Mouse (Mus musculus) midbrain, embryonic 10.5 days (tissue): ENCODE measurements at regions not wholly inside any gene's neighbourhood (a gene's known extent, or its start where the extent isn't known, plus 50 kb on each side); places are given as distances from the start of the nearest gene placed in this dataset.

Source experiments
- DNase-seq: peaks from one replicate; pipeline ENCODE4 v3.0.0-alpha.2; 2017; ENCODE audit warnings: low spot score
- H3K27ac ChIP-seq: fragments of 300-500 bp; sonication (generic); replicated peaks from 2 replicates; pipeline ENCODE4 v1.5.1; 2016; ENCODE audit warnings: mild to moderate bottlenecking
- H3K27me3 ChIP-seq: fragments of 300-500 bp; sonication (generic); 2 replicates; pipeline ENCODE4 v1.6.1; 2016; ENCODE audit warnings: low read depth, mild to moderate bottlenecking; ENCODE audit not compliant: poor library complexity, severe bottlenecking
- H3K36me3 ChIP-seq: fragments of 300-500 bp; sonication (generic); 2 replicates; pipeline ENCODE4 v1.6.1; 2016; ENCODE audit warnings: mild to moderate bottlenecking, moderate library complexity
- H3K4me1 ChIP-seq: fragments of 300-500 bp; sonication (generic); 2 replicates; pipeline ENCODE4 v1.6.1; 2016
- H3K4me3 ChIP-seq: fragments of 300-500 bp; sonication (generic); 2 replicates; pipeline ENCODE4 v1.5.1; 2016; ENCODE audit warnings: mild to moderate bottlenecking, moderate library complexity
- H3K9me3 ChIP-seq: fragments of 300-500 bp; sonication (generic); replicated peaks from 2 replicates; pipeline ENCODE4 v1.6.1; 2016; ENCODE audit warnings: mild to moderate bottlenecking
- WGBS: fragments of 180-500 bp; shearing (Covaris S2); methylation state at CpG from one replicate; pipeline ENCODE4 v1.1.7; 2016; 5-methylcytosine and 5-hydroxymethylcytosine counted together

GRCm38 (mm10) chr1:186345449-186345848, 228.3 kb upstream of the Lyplal1 start:
- Histone ChIP-seq H3K27ac (no peak overlapping the region), H3K4me3 (no peak overlapping the region), H3K9me3 (no peaks in the 10 kb centered on the region), H3K4me1 (no peaks in the 10 kb centered on the region), H3K36me3 (no peaks in the 10 kb centered on the region), H3K27me3 (no peaks in the 10 kb centered on the region)
- 88% methylated on average over 6 of the region's 6 CpGs for WGBS
- DNase-seq: no peak

GRCm38 (mm10) chr1:186342931-186343506, 225.9 kb upstream of the Lyplal1 start:
- WGBS: 58% methylated on average over 2 of the region's 2 CpGs
- no peak for DNase-seq
- no peaks in the 10 kb centered on the region for H3K4me1 ChIP-seq
- no peaks in the 10 kb centered on the region for H3K9me3 ChIP-seq
- H3K27ac ChIP-seq: no peak overlapping the region
- H3K4me3 ChIP-seq: no peak overlapping the region
- H3K27me3 ChIP-seq: no peaks in the 10 kb centered on the region
- H3K36me3 ChIP-seq: no peaks in the 10 kb centered on the region

- DNase-seq: no peak
- 94% methylated on average over 1 of the region's 1 CpGs for WGBS
- Histone ChIP-seq H3K4me3 (no peak overlapping the region), H3K4me1 (no peaks in the 10 kb centered on the region), H3K9me3 (no peaks in the 10 kb centered on the region), H3K36me3 (no peaks in the 10 kb centered on the region), H3K27me3 (no peaks in the 10 kb centered on the region), H3K27ac (no peak overlapping the region)
Observed at GRCm38 (mm10) chr1:186342391-186342790, 225.3 kb upstream of the Lyplal1 start.

DNA sequence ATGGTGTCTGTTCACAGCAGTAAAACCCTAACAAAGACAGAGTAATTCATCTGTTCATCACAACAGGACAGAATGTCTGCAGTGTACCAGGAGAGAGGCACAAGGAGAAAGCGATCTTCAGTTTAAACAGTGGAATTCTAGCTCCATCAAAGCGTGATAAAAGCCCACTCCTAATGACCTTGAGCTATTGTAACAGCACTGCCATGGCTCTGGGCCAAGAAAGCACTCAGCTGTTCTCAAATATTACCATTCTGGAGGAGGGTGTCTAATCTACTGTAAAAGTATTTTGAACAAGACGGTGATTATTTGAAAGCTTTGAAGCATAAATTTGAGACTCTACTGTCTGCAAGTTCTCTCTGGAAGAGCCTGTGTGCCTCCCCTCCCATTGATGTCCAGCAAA, 224.8 kb upstream of the Lyplal1 start:
- no peaks in the 10 kb centered on the region for H3K4me1 ChIP-seq
- H3K27me3 ChIP-seq: no peaks in the 10 kb centered on the region
- no peaks in the 10 kb centered on the region for H3K36me3 ChIP-seq
- H3K4me3 ChIP-seq: no peak overlapping the region
- H3K27ac ChIP-seq: no peak overlapping the region
- no peak for DNase-seq
- 88% methylated on average over 3 of the region's 3 CpGs for WGBS
- no peaks in the 10 kb centered on the region for H3K9me3 ChIP-seq

- no peak overlapping the region for H3K27ac ChIP-seq
- WGBS: 87% methylated on average over 3 of the region's 3 CpGs
- no peaks in the 10 kb centered on the region for H3K27me3 ChIP-seq
- DNase-seq: no peak
- no peaks in the 10 kb centered on the region for H3K36me3 ChIP-seq
- H3K4me1 ChIP-seq: no peaks in the 10 kb centered on the region
- H3K4me3 ChIP-seq: no peak overlapping the region
- H3K9me3 ChIP-seq: no peaks in the 10 kb centered on the region
Observed at GRCm38 (mm10) chr1:186340701-186341100, 223.6 kb upstream of the Lyplal1 start.

DNA sequence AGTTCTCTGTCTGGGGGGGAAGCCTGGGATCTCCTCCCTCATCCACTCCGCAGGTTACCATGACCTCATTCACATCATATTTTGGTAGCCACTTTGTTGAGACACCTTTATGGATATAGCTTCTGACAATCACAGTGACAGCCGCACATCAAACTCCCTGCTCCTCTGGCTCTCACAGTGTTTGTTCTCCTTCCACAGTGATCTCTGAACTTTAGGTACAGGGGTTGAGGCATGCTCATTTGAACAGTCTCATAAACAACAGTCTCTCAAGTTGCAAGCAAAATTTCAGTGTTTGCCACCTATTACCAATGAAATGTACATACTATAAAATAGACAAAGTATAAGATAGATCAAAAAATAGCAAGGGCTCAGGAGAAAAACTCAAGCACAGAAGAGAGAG, 200.2 kb upstream of the Lyplal1 start:
- Histone ChIP-seq H3K4me3 (no peak overlapping the region), H3K9me3 (no peaks in the 10 kb centered on the region), H3K27ac (no peak overlapping the region), H3K36me3 (no peaks in the 10 kb centered on the region), H3K27me3 (no peaks in the 10 kb centered on the region), H3K4me1 (peaks cover 9% of the 10 kb centered on the region; the same call in 1 of the 2 replicates)
- 88% methylated on average over 2 of the region's 2 CpGs for WGBS
- DNase-seq: no peak

- H3K27ac ChIP-seq: no peak overlapping the region
- DNase-seq: no peak
- 92% methylated on average over 4 of the region's 4 CpGs for WGBS
Observed at GRCm38 (mm10) chr1:186314180-186314579, 197.1 kb upstream of the Lyplal1 start.

GRCm38 (mm10) chr1:186312698-186313097, 195.6 kb upstream of the Lyplal1 start:
- Histone ChIP-seq H3K9me3 (no peaks in the 10 kb centered on the region), H3K4me1 (peaks cover 3% of the 10 kb centered on the region; the same call in 1 of the 2 replicates), H3K27me3 (no peaks in the 10 kb centered on the region), H3K4me3 (no peak overlapping the region), H3K36me3 (no peaks in the 10 kb centered on the region), H3K27ac (no peak overlapping the region)
- whole genome bisulfite sequencing: 89% methylated on average over 9 of the region's 9 CpGs
- DNase-seq: no peak

More at GRCm38 (mm10) chr1:186314180-186314579, 197.1 kb upstream of the Lyplal1 start:
- no peaks in the 10 kb centered on the region for H3K27me3 ChIP-seq
- no peaks in the 10 kb centered on the region for H3K36me3 ChIP-seq
- peaks cover 3% of the 10 kb centered on the region; the same call in 1 of the 2 replicates for H3K4me1 ChIP-seq
- H3K4me3 ChIP-seq: no peak overlapping the region
- no peaks in the 10 kb centered on the region for H3K9me3 ChIP-seq

DNA sequence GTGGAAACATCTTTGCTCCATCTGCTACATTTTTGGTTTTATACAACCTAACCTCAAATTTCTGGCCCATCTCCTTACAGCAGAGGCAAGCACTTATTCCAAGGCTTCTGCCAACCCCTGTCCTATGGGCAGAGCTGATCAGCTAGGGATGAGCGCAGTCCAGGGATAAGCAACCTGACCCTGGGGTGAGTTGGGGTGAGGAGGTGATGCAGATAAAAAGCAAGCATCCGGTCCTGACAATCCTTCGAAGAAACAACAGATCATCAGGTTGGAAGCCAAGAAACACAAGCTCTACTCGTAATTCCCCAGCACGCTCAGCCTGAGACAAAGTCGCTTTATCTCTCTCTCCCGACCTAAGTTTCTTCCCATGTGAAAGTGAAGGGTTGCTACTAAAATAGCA, 194.9 kb upstream of the Lyplal1 start:
- H3K4me3 ChIP-seq: no peak overlapping the region
- no peak for DNase-seq
- H3K9me3 ChIP-seq: no peaks in the 10 kb centered on the region
- H3K4me1 ChIP-seq: peaks cover 3% of the 10 kb centered on the region; the same call in 1 of the 2 replicates
- no peak overlapping the region for H3K27ac ChIP-seq
- H3K27me3 ChIP-seq: no peaks in the 10 kb centered on the region
- no peaks in the 10 kb centered on the region for H3K36me3 ChIP-seq
- WGBS: 89% methylated on average over 7 of the region's 7 CpGs

DNA sequence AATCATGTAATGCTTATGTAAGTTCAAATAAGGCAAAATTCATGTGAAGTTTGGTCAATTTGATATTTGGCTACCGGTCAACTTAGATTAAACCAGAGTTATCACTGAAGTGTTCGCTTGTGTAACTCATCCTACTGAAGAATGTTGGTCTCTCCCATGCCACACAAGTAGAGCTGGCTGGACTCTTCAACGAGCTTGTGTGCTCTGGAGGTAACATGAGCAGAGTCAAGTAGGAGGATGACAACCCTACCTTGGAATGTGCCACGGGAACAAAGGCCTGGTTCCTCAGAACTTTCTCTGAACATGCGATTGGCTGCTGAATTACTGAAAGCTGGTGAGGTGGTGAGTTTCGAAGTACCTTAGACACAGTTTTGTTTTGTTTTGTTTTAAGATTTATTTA, 190.5 kb upstream of the Lyplal1 start:
- DNase-seq: no peak
- H3K27ac ChIP-seq: no peak overlapping the region
- H3K36me3 ChIP-seq: no peaks in the 10 kb centered on the region
- H3K9me3 ChIP-seq: no peaks in the 10 kb centered on the region
- H3K4me3 ChIP-seq: no peak overlapping the region
- WGBS: 88% methylated on average over 6 of the region's 6 CpGs
- no peaks in the 10 kb centered on the region for H3K27me3 ChIP-seq
- no peaks in the 10 kb centered on the region for H3K4me1 ChIP-seq

GRCm38 (mm10) chr1:186297464-186297863, 180.4 kb upstream of the Lyplal1 start:
- Histone ChIP-seq H3K4me3 (no peak overlapping the region), H3K27ac (no peak overlapping the region), H3K27me3 (no peaks in the 10 kb centered on the region), H3K36me3 (no peaks in the 10 kb centered on the region), H3K4me1 (no peaks in the 10 kb centered on the region), H3K9me3 (no peaks in the 10 kb centered on the region)
- no peak for DNase-seq
- WGBS: 83% methylated on average over 7 of the region's 7 CpGs

DNA sequence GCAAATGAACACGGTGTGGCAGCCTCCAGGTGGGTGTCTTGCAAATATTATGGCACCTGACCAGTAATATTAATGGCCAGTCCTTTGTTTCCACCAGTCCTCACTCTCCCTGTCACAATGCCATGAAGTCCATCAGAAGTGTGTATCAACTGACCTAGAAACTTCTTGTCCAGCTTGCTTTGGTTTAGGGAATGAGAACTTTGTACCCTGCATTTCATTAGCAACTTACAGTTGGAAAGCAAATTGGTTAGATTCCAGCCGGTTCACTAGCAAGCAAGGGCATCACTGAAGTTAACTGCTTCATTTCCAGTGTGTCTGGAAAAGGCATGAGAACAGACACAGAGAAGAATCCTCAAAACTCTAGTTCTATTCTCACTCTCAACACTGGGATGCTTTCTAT, 178.1 kb upstream of the Lyplal1 start:
- no peaks in the 10 kb centered on the region for H3K27me3 ChIP-seq

GRCm38 (mm10) chr1:186294635-186295034, 177.5 kb upstream of the Lyplal1 start:
- no peaks in the 10 kb centered on the region for H3K4me1 ChIP-seq
- H3K27ac ChIP-seq: no peak overlapping the region
- no peaks in the 10 kb centered on the region for H3K27me3 ChIP-seq
- H3K9me3 ChIP-seq: no peaks in the 10 kb centered on the region
- no peak overlapping the region for H3K4me3 ChIP-seq
- no peaks in the 10 kb centered on the region for H3K36me3 ChIP-seq
- WGBS: 90% methylated on average over 2 of the region's 2 CpGs
- DNase-seq: no peak

More for the DNA sequence above, 178.1 kb upstream of the Lyplal1 start:
- no peak for DNase-seq
- H3K27ac ChIP-seq: no peak overlapping the region
- H3K4me3 ChIP-seq: no peak overlapping the region
- H3K36me3 ChIP-seq: no peaks in the 10 kb centered on the region
- WGBS: 81% methylated on average over 2 of the region's 2 CpGs
- no peaks in the 10 kb centered on the region for H3K9me3 ChIP-seq
- no peaks in the 10 kb centered on the region for H3K4me1 ChIP-seq

DNA sequence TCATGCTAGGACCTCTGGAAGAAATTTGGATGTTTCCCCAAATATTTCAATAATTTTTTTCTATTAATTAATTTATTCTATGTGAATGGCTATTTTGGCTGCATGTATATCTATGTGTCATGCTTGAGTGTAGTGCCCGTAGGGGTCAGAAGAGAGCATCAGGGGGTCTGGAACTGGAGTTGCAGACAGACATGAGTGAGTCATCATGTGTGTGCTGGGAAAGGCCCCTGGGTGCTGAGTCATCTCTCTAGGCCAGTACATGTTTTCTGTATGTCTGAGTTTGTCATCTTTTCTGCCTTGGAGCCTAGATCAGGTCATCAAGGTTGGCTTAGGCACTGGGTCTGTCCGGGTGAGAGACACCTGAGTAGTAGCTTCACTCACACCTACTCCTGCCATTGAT, 172.0 kb upstream of the Lyplal1 start:
- 97% methylated on average over 2 of the region's 2 CpGs for WGBS
- no peaks in the 10 kb centered on the region for H3K27me3 ChIP-seq
- H3K4me3 ChIP-seq: no peak overlapping the region
- H3K4me1 ChIP-seq: no peaks in the 10 kb centered on the region
- DNase-seq: no peak
- no peaks in the 10 kb centered on the region for H3K9me3 ChIP-seq
- H3K27ac ChIP-seq: no peak overlapping the region
- no peaks in the 10 kb centered on the region for H3K36me3 ChIP-seq
